Mouse (Mus musculus) G1E (cell line): Measurements from ENCODE around the gene Carm1.

Experiments
- CTCF ChIP-seq: IDR thresholded peaks from 2 replicates; pipeline ENCODE4 v1.5.1; 2012; ENCODE audit warnings: low read depth, low read length, inconsistent platforms, mixed read lengths
- GATA1 ChIP-seq: IDR thresholded peaks from 2 replicates; pipeline ENCODE4 v1.6.1; 2012; ENCODE audit warnings: borderline replicate concordance, low read length, inconsistent platforms, mixed read lengths

DNA sequence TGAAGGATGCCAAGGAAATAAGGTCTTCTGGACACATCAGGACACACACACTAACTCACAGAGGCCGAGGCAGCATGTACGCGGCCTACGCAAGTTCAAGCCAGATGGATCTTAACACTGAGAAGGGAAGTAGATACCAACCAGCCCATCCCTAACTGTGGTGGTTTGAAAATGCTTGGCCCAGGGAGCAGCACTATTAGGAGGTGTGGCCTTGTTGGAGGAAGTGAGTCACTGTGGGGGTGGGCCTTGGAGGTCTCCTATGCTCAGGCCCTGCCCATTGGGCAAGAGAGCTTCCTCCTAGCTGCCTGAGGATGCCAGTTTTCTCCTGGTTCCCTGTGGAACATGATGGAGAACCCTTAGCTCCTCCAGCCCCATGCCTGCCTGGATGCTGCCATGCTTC lies 33.2 kb upstream of the Carm1 start:
- no peak for TF ChIP-seq CTCF
- no peak for TF ChIP-seq GATA1
